Mouse (Mus musculus) stomach, embryonic 16.5 days (tissue): ENCODE results near the gene Dvl2. TPM values are rescaled to one million over a fixed set of nuclear protein-coding genes. Genes with fewer than 3 reads are reported as not detected.
"Not testable (repeated sequence)": the region's sequence is repeated elsewhere in the genome, so short reads cannot be mapped to it uniquely, and the experiment has no call there.

Experiments
- ATAC-seq: fragments of 200-750 bp; cut with Nextera tagmentation; 2 replicates; pipeline ENCODE4 v1.8.0; 2017; ENCODE audit warnings: moderate number of reproducible peaks, moderate TSS enrichment; ENCODE audit not compliant: insufficient read depth, low FRiP score
- H3K27ac ChIP-seq: fragments of 300-500 bp; sonication (generic); 2 replicates; pipeline ENCODE4 v1.5.1; 2014; ENCODE audit warnings: low read length
- H3K27me3 ChIP-seq: fragments of 300-500 bp; sonication (generic); 2 replicates; pipeline ENCODE4 v1.6.1; 2014; ENCODE audit warnings: low read length, control low read depth, mixed read lengths; ENCODE audit not compliant: control insufficient read depth, insufficient read depth
- H3K36me3 ChIP-seq: fragments of 300-500 bp; sonication (generic); 2 replicates; pipeline ENCODE4 v1.6.1; 2014; ENCODE audit warnings: low read length; ENCODE audit not compliant: control insufficient read depth, insufficient read depth
- H3K4me1 ChIP-seq: fragments of 300-500 bp; sonication (generic); 2 replicates; pipeline ENCODE4 v1.6.1; 2014; ENCODE audit warnings: low read length, control low read depth, mixed read lengths; ENCODE audit not compliant: control insufficient read depth, insufficient read depth
- H3K4me2 ChIP-seq: fragments of 300-500 bp; sonication (generic); 2 replicates; pipeline ENCODE4 v1.6.1; 2014; ENCODE audit warnings: low read depth, low read length, mixed read lengths
- H3K4me3 ChIP-seq: fragments of 300-500 bp; sonication (generic); replicated peaks from 2 replicates; pipeline ENCODE4 v1.5.1; 2014; ENCODE audit warnings: mild to moderate bottlenecking, low read length
- H3K9ac ChIP-seq: fragments of 300-500 bp; sonication (generic); 2 replicates; pipeline ENCODE4 v1.6.1; 2014; ENCODE audit warnings: low read length
- H3K9me3 ChIP-seq: fragments of 300-500 bp; sonication (generic); replicated peaks from 2 replicates; pipeline ENCODE4 v1.6.1; 2016; ENCODE audit warnings: low read length, control low read depth; ENCODE audit not compliant: control insufficient read depth
- WGBS: fragments of 180-500 bp; shearing (Covaris S2); extraction: QIAGEN DNeasy Blood & Tissue Kit; methylation state at CpG from one replicate; pipeline ENCODE4 v1.1.7; 2014; 5-methylcytosine and 5-hydroxymethylcytosine counted together
- polyA plus RNA-seq: library from polyadenylated mRNA; unstranded; fragments of >200 nt; fragmentation: Nextera tagmentation; extraction: Ambion mirVana; gene quantifications from 2 replicates; pipeline ENCODE4 v1.2.1, GENCODE M21; 2015

Gene Dvl2
- polyA plus RNA-seq = 17.7 and 22.3 TPM in 2 replicates

DNA sequence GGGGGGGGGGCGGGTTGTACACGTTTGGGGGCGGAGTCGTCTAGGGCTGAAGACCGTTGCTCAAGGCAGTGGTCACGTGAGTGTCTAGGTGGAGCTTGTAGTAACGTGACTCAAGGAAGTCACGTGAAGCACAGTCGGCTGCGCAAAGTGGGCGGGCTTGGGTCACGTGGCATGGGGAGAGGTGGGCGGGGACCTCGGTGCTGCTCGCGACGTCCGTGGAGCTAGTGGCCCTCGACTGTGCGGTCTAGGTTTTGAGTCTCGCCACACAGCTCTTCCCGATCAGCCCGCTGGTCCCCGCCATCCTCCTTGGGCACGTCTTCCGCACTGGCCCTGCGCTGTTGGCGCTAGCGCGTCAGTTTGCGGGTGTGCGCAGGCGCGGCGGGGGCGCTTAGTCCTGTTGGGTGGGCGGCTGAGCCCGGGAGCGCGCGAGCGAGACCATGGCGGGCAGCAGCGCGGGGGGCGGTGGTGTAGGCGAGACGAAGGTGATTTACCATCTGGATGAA, at the start of gene Dvl2:
Gene Dvl2 (plus strand): TSS at position 200 of the 503 bp plus-strand sequence.
- Histone ChIP-seq H3K9ac (peak within 1 kb of the TSS; percentile 90), H3K4me3 (peak within 1 kb of the TSS; percentile 72), H3K27me3 (no peaks in the 10 kb centered on the region), H3K4me1 (peaks cover 26% of the 10 kb centered on the region), H3K4me2 (peak within 1 kb of the TSS; percentile 90), H3K36me3 (0 out of 2 replicates have a peak, but pooled peaks cover 7% of the 10 kb centered on the region), H3K9me3 (no peaks in the 10 kb centered on the region), H3K27ac (peak within 1 kb of the TSS; percentile 97)
- under 1% methylated on average over 48 of the region's 48 CpGs for WGBS
- ATAC-seq = peak; percentile 58

DNA sequence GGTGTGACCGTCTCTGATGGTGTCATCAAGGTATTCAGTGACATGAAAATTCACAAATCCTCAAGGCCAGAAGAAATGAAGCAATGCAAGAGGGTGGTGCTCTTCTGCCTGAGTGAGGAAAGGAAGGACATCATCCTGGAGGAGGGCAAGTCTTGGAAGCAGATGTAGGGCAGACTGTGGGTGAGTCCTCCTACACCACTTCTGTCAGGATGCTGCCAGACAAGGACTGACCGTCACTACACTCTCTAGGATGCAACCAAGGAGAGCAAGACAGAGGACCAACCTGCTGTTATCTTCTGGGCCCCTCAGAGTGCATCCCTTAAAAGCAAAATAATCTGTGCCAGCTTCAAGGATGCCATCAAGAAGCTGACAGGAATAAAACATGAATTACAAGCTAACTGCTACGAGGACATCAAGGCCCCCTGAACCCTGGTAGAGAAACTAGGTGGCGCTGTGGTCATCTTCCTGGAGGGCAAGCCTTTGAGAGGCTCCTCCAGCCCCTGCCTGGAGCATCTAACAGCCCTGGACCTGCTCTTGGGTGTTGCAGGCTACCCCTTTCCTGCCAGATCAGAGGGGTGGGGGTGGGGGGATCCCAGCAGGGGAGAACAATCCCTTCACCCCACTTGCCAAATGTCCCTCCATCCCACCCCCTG, 49.5 kb upstream of the Dvl2 start:
- ATAC-seq = no peak
- no peak overlapping the region for H3K9ac ChIP-seq
- no peak overlapping the region for H3K4me2 ChIP-seq
- H3K27ac ChIP-seq = no peak overlapping the region
- H3K4me3 ChIP-seq = no peak overlapping the region
- no peaks in the 10 kb centered on the region for H3K27me3 ChIP-seq
- no peaks in the 10 kb centered on the region for H3K36me3 ChIP-seq
- no peaks in the 10 kb centered on the region for H3K9me3 ChIP-seq
- WGBS = 48% methylated on average over 4 of the region's 4 CpGs
- peaks cover 25% of the 10 kb centered on the region for H3K4me1 ChIP-seq

- no peaks in the 10 kb centered on the region for H3K27me3 ChIP-seq
- no peak overlapping the region for H3K27ac ChIP-seq
- H3K9me3 ChIP-seq = no peaks in the 10 kb centered on the region
- H3K9ac ChIP-seq = no peak overlapping the region
- ATAC-seq = no peak
- WGBS = 31% methylated on average over 1 of the region's 1 CpGs
- H3K4me3 ChIP-seq = no peak overlapping the region
- H3K4me2 ChIP-seq = no peak overlapping the region
- H3K4me1 ChIP-seq = peaks cover 12% of the 10 kb centered on the region
- no peaks in the 10 kb centered on the region for H3K36me3 ChIP-seq
Measured at GRCm38 (mm10) chr11:69952274-69952673, 48.1 kb upstream of the Dvl2 start.

- Histone ChIP-seq H3K9me3 (no peaks in the 10 kb centered on the region), H3K27ac (no peak overlapping the region), H3K4me3 (no peak overlapping the region), H3K27me3 (no peaks in the 10 kb centered on the region), H3K36me3 (no peaks in the 10 kb centered on the region), H3K4me2 (no peak overlapping the region), H3K4me1 (0 out of 2 replicates have a peak, but pooled peaks cover 4% of the 10 kb centered on the region), H3K9ac (no peak overlapping the region)
- ATAC-seq = no peak
- WGBS = 36% methylated on average over 11 of the region's 11 CpGs
Measured at GRCm38 (mm10) chr11:69953267-69953915, 47.0 kb upstream of the Dvl2 start.

DNA sequence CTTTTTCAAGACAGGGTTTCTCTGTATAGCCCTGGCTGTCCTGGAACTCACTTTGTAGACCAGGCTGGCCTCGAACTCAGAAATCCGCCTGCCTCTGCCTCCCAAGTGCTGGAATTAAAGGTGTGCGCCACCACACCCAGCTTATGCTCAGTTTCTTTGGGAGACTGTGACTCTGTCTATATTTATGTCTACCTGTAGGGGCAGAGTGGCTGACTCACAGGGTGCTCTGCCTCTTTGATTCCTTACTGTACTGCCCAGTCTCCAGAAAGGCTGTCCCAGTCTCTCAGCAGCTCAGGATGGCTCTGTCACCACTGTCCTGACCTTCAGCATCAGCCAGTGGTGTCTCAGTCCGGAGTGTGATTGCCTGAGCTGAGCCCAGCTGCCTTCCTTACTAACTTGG, 44.8 kb upstream of the Dvl2 start:
- H3K9ac ChIP-seq, H3K27me3 ChIP-seq, H3K27ac ChIP-seq, H3K4me3 ChIP-seq, H3K4me1 ChIP-seq, H3K9me3 ChIP-seq, H3K4me2 ChIP-seq, H3K36me3 ChIP-seq, ATAC-seq: not testable (repeated sequence)
- WGBS = 79% methylated on average over 3 of the region's 4 CpGs

- H3K4me3 ChIP-seq = no peak overlapping the region
- H3K9ac ChIP-seq = no peak overlapping the region
- WGBS = 72% methylated on average over 1 of the region's 1 CpGs
Measured at GRCm38 (mm10) chr11:69956218-69956617, 44.2 kb upstream of the Dvl2 start.

GRCm38 (mm10) chr11:69960616-69961015, 39.8 kb upstream of the Dvl2 start:
- 34% methylated on average over 5 of the region's 5 CpGs for WGBS
- H3K27ac ChIP-seq = no peak overlapping the region

More at GRCm38 (mm10) chr11:69956218-69956617, 44.2 kb upstream of the Dvl2 start:
- no peak for ATAC-seq
- Histone ChIP-seq H3K36me3 (no peaks in the 10 kb centered on the region), H3K27me3 (no peaks in the 10 kb centered on the region), H3K4me1 (no peaks in the 10 kb centered on the region), H3K4me2 (no peak overlapping the region), H3K27ac (no peak overlapping the region), H3K9me3 (no peaks in the 10 kb centered on the region)

DNA sequence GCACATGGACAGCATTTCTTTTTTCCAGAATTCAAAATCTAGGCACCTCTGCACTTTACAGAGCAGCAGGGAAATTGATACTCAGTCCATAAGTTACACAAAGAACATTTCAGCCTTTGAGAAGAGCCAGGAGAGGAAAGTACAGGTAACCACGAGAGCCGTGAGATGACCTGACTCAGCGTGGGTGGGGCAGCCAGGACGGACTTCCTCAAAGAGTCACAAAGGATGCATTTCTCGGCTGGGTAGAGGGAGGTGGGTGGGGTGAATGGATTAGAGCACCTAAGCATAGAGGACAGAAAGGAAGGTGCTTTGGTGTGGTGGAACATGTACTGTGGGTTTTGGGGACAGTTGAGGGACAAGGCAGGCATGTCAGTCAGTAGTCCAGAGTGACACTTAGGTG, 38.6 kb upstream of the Dvl2 start:
- Histone ChIP-seq H3K27me3 (peaks cover 33% of the 10 kb centered on the region), H3K9ac (no peak overlapping the region), H3K27ac (peak overlapping the region; percentile 57), H3K9me3 (no peaks in the 10 kb centered on the region), H3K36me3 (no peaks in the 10 kb centered on the region), H3K4me1 (no peaks in the 10 kb centered on the region), H3K4me2 (no peak overlapping the region), H3K4me3 (no peak overlapping the region)
- ATAC-seq = no peak
- 27% methylated on average over 5 of the region's 5 CpGs for WGBS

More at GRCm38 (mm10) chr11:69960616-69961015, 39.8 kb upstream of the Dvl2 start:
- Histone ChIP-seq H3K9ac (no peak overlapping the region), H3K9me3 (no peaks in the 10 kb centered on the region), H3K36me3 (no peaks in the 10 kb centered on the region), H3K4me3 (no peak overlapping the region), H3K4me2 (no peak overlapping the region), H3K4me1 (no peaks in the 10 kb centered on the region), H3K27me3 (peaks cover 27% of the 10 kb centered on the region)
- ATAC-seq = no peak

DNA sequence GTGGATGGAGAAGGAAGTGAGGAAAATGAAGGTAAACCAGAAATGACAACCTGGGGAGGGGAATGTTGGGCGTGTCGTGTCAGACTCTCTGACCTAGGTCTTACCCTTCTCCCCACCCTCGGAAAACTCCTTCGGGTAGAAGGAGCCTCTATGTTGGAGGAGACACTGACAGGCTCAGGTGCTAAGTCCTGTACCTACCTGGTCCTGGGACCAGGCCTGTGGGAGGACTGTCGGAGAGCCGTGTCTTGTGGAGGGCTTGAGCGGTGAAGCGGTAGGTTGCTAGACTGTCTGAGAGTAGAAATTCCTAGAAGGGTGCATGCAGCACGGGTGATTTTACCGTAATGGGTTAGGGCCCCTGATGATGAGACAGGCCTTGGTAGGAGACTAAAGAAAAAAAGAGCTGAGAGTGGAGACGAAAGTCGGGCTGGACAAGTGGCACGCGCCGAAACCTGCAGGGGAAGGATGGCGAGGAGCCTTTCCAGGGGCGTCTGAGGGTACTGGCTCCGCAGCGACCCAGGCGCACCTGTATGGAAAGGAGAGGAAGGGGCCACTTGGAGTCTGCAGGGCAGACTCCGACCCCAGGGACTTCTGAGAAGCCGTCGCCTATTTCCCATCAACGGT, 35.6 kb upstream of the Dvl2 start, which contains the start of gene Cldn7:
Gene Cldn7 (plus strand): TSS at position 130 of the 621 bp plus-strand sequence.
- peaks cover 39% of the 10 kb centered on the region for H3K27me3 ChIP-seq
- H3K27ac ChIP-seq = peak within 1 kb of the TSS; percentile 92
- 8% methylated on average over 24 of the region's 24 CpGs for WGBS
- no peak for ATAC-seq
- H3K4me3 ChIP-seq = peak within 1 kb of the TSS; percentile 57
- no peaks in the 10 kb centered on the region for H3K36me3 ChIP-seq
- H3K9ac ChIP-seq = peak within 1 kb of the TSS; percentile 79
- no peaks in the 10 kb centered on the region for H3K9me3 ChIP-seq
- H3K4me2 ChIP-seq = peak within 1 kb of the TSS; percentile 57
- no peaks in the 10 kb centered on the region for H3K4me1 ChIP-seq
